Mouse (Mus musculus) thymus, adult 2 months (tissue): Measurements from ENCODE around the gene Baat.

Experiments used
- CTCF ChIP-seq: fragments of 200-500 bp; IDR thresholded peaks from 2 replicates; pipeline ENCODE4 v1.5.1; 2012; ENCODE audit warnings: mild to moderate bottlenecking, control low read depth, low read length, moderate library complexity, borderline replicate concordance; ENCODE audit not compliant: control insufficient read depth, poor library complexity, insufficient read depth; ENCODE audit errors: extremely low read depth
- POLR2A ChIP-seq: fragments of 200-500 bp; IDR thresholded peaks from 2 replicates; pipeline ENCODE4 v1.6.1; 2012; ENCODE audit warnings: mild to moderate bottlenecking, low read length, control low read depth, moderate library complexity; ENCODE audit not compliant: control insufficient read depth, poor library complexity, insufficient read depth; ENCODE audit errors: extremely low read depth

DNA sequence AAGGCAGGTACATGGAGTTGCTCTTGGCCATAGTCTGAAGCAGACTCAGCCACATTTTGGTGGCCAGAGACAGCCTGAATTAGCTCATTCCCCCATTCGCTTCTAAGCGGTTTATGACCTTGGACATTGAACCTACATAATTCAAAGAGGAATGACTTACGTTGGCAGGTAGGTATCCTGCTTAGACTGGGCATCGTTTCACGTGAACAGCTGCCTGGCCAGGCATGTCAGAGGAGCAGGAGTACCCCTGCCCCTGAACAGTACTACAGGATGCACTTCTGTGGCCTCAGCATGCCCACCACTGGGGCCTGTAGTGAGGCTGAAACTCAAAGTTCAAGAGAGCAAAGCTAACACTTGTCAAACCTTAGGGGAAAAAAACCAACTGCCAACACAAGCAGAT, 47.0 kb upstream of the Baat start:
- TF ChIP-seq CTCF (no peak), POLR2A (no peak)
